Mouse (Mus musculus): ENCODE results near the gene Ipp. TPM values are rescaled to one million over a fixed set of nuclear protein-coding genes. Genes with fewer than 3 reads are reported as not detected.
A peak's percentile ranks its signal among the peaks of the same experiment; 100 is the strongest.

The Ipp gene
- polyA plus RNA-seq, 2 experiments, result 3.2 to 6.0 TPM

- peak overlapping the region; percentile 99 for H3K4me2 ChIP-seq (ENCODE audit: low read depth)
- peak; percentile 89 to 92 (median 91) for DNase-seq (ENCODE audit: low read depth in 3 of 3, low spot score in 3 of 3)
- H3K27ac ChIP-seq, result peak overlapping the region; percentile 95
- peaks cover 8 to 10% of the 10 kb centered on the region in 2 experiments; a peak in 3 of 4 replicates for H3K4me1 ChIP-seq (replicated peaks; ENCODE audit: control insufficient read depth in 2 of 2, insufficient read depth in 2 of 2, low read length in 1 of 2)
- H3K27me3 ChIP-seq (ENCODE audit: control insufficient read depth, insufficient read depth, low read length), result no peaks in the 10 kb centered on the region
- peaks cover 15% of the 10 kb centered on the region for H3K36me3 ChIP-seq (replicated peaks; ENCODE audit: control insufficient read depth, insufficient read depth, low read depth)
- ATAC-seq (ENCODE audit: insufficient read depth), result peak; percentile 93
- no peak for TF ChIP-seq CTCF (IDR thresholded peaks at IDR 0.05; ENCODE audit: low read depth)
- TF ChIP-seq EP300 (IDR thresholded peaks at IDR 0.05; ENCODE audit: low read depth), result no peak
- peak overlapping the region; percentile 95 for H3K9ac ChIP-seq (replicated peaks)
- H3K9me3 ChIP-seq (ENCODE audit: control insufficient read depth, low read length), result no peaks in the 10 kb centered on the region
- H3K4me3 ChIP-seq (ENCODE audit: insufficient read depth in 1 of 2, low read depth in 2 of 2, low read length in 2 of 2), result peak overlapping the region; percentile 65 to 97
- under 1% methylated on average over 28 of the region's 28 CpGs for WGBS (ENCODE audit: insufficient replicate concordance)
These were observed 49.4 kb downstream of the Ipp start for GRCm38 (mm10) chr4:116556561-116557305.

DNA sequence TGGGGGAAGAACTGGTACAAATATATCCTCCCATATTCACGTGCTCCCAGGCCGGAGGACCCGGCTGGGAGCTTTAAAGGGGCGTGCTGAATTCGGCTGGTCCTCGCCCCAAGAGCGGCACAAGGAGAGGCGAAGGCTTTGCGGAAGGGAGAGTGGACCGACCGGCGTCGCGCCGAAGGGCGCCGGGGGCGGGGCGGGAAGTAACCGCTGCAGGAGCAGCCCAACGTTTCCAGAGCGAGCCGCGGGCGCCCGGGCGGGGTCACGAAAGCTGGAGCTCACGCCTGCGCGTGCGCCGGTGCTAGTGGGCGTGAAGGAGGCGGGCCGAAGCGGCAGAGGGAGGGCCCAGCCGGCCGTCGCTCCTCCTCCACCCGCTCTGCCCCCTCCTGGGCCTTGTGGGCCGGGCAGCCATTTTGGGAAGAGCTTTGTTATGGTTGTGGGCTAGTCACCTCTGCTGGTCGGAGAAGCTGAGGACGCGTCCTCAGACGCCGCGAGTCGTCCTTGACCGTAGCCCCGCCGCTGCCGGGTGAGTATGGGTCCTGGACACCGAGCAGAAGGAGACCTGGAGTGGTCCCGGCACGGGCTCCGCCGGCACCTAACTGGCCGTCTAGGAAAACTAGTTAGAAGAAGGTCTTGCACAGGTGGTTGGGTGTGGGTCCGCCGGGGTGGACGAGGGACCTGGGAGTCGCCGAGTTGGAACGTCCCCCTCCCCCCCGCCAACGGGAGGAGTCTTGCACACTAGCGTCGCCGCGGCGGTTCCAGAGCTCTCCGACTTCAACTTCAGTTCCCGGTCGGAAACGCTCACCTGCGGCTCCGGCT, 50.2 kb downstream of the Ipp start, which contains the start of gene Gpbp1l1:
TSS of gene Gpbp1l1 (plus strand) at position 353 of the 816 bp plus-strand sequence.
- ATAC-seq (ENCODE audit: insufficient read depth) (peak; percentile 94), DNase-seq (ENCODE audit: low read depth in 3 of 3, low spot score in 3 of 3) (peak; percentile 90 to 92 (median 92))
- H3K36me3 ChIP-seq (replicated peaks; ENCODE audit: control insufficient read depth, insufficient read depth, low read depth), result peaks cover 14% of the 10 kb centered on the region
- TF ChIP-seq CTCF (IDR thresholded peaks at IDR 0.05; ENCODE audit: low read depth) (peak; percentile 63), EP300 (IDR thresholded peaks at IDR 0.05; ENCODE audit: low read depth) (no peak)
- H3K27ac ChIP-seq, result peak within 1 kb of the TSS; percentile 95
- peak within 1 kb of the TSS; percentile 95 for H3K9ac ChIP-seq (replicated peaks)
- peak within 1 kb of the TSS; percentile 65 to 97 for H3K4me3 ChIP-seq (ENCODE audit: insufficient read depth in 1 of 2, low read depth in 2 of 2, low read length in 2 of 2)
- H3K27me3 ChIP-seq (ENCODE audit: control insufficient read depth, insufficient read depth, low read length), result no peaks in the 10 kb centered on the region
- peak within 1 kb of the TSS; percentile 99 for H3K4me2 ChIP-seq (ENCODE audit: low read depth)
- under 1% methylated on average over 78 of the region's 78 CpGs for WGBS (ENCODE audit: insufficient replicate concordance)
- H3K9me3 ChIP-seq (ENCODE audit: control insufficient read depth, low read length), result no peaks in the 10 kb centered on the region
- peaks cover 8 to 10% of the 10 kb centered on the region in 2 experiments; a peak in 3 of 4 replicates for H3K4me1 ChIP-seq (replicated peaks; ENCODE audit: control insufficient read depth in 2 of 2, insufficient read depth in 2 of 2, low read length in 1 of 2)

GRCm38 (mm10) chr4:116558151-116558882, 51.0 kb downstream of the Ipp start:
- H3K4me3 ChIP-seq (ENCODE audit: insufficient read depth in 1 of 2, low read depth in 2 of 2, low read length in 2 of 2), result peak overlapping the region; percentile 65 to 80
- peak overlapping the region; percentile 95 for H3K4me2 ChIP-seq (ENCODE audit: low read depth)
- TF ChIP-seq CTCF (IDR thresholded peaks at IDR 0.05; ENCODE audit: low read depth) (no peak), EP300 (IDR thresholded peaks at IDR 0.05; ENCODE audit: low read depth) (no peak)
- H3K4me1 ChIP-seq (replicated peaks; ENCODE audit: control insufficient read depth in 2 of 2, insufficient read depth in 2 of 2, low read length in 1 of 2), result peaks cover 8 to 10% of the 10 kb centered on the region in 2 experiments; a peak in 3 of 4 replicates
- ATAC-seq (ENCODE audit: insufficient read depth), result no peak
- H3K27ac ChIP-seq, result peak overlapping the region; percentile 61
- WGBS (ENCODE audit: insufficient replicate concordance), result 2% methylated on average over 15 of the region's 15 CpGs
- H3K27me3 ChIP-seq (ENCODE audit: control insufficient read depth, insufficient read depth, low read length), result no peaks in the 10 kb centered on the region
- peaks cover 8% of the 10 kb centered on the region for H3K36me3 ChIP-seq (replicated peaks; ENCODE audit: control insufficient read depth, insufficient read depth, low read depth)
- peak in 2 of 3 experiments; percentile 17 to 37 for DNase-seq (ENCODE audit: low read depth in 3 of 3, low spot score in 3 of 3)
- H3K9ac ChIP-seq (replicated peaks), result peak overlapping the region; percentile 78
- no peaks in the 10 kb centered on the region for H3K9me3 ChIP-seq (ENCODE audit: control insufficient read depth, low read length)

Other genes with a start within 250 kb of the Ipp start
- 10.4 and 11.3 TPM in 2 replicates for gene Mast2, start 43.4 kb upstream of the Ipp start, polyA plus RNA-seq (2012; rRNA removed)
- gene Mast2, start 43.4 kb upstream of the Ipp start, polyA plus RNA-seq (2014; fragmentation: Nextera tagmentation; extraction: Ambion mirVana), result 7.3 and 9.2 TPM in 2 replicates
- gene Tmem69, start 48.4 kb downstream of the Ipp start, polyA plus RNA-seq (2012; rRNA removed), result 6.3 and 8.3 TPM in 2 replicates
- gene Tmem69, start 48.4 kb downstream of the Ipp start, polyA plus RNA-seq (2014; fragmentation: Nextera tagmentation; extraction: Ambion mirVana), result 29.1 and 30.4 TPM in 2 replicates
- gene Gpbp1l1, start 50.1 kb downstream of the Ipp start, polyA plus RNA-seq (2012; rRNA removed), result 12.7 and 17.3 TPM in 2 replicates
- gene Gpbp1l1, start 50.1 kb downstream of the Ipp start, polyA plus RNA-seq (2014; fragmentation: Nextera tagmentation; extraction: Ambion mirVana), result 17.0 and 18.4 TPM in 2 replicates
- 1.9 and 2.1 TPM in 2 replicates for gene Ccdc17, start 89.1 kb downstream of the Ipp start, polyA plus RNA-seq (2012; rRNA removed)
- 1.9 and 2.0 TPM in 2 replicates for gene Ccdc17, start 89.1 kb downstream of the Ipp start, polyA plus RNA-seq (2014; fragmentation: Nextera tagmentation; extraction: Ambion mirVana)
- gene Nasp, start 120.4 kb downstream of the Ipp start, polyA plus RNA-seq (2012; rRNA removed), result 19.2 and 38.1 TPM in 2 replicates
- 61.5 and 66.6 TPM in 2 replicates for gene Nasp, start 120.4 kb downstream of the Ipp start, polyA plus RNA-seq (2014; fragmentation: Nextera tagmentation; extraction: Ambion mirVana)
- 176 and 194 TPM in 2 replicates for gene Akr1a1, start 144.1 kb downstream of the Ipp start, polyA plus RNA-seq (2012; rRNA removed)
- gene Akr1a1, start 144.1 kb downstream of the Ipp start, polyA plus RNA-seq (2014; fragmentation: Nextera tagmentation; extraction: Ambion mirVana), result 275 and 295 TPM in 2 replicates
- gene Prdx1, start 178.0 kb downstream of the Ipp start, polyA plus RNA-seq (2012; rRNA removed), result 127 and 234 TPM in 2 replicates
- gene Prdx1, start 178.0 kb downstream of the Ipp start, polyA plus RNA-seq (2014; fragmentation: Nextera tagmentation; extraction: Ambion mirVana), result 862 and 916 TPM in 2 replicates
- gene Mmachc, start 200.9 kb downstream of the Ipp start, polyA plus RNA-seq (2012; rRNA removed), result 7.0 and 8.5 TPM in 2 replicates
- gene Mmachc, start 200.9 kb downstream of the Ipp start, polyA plus RNA-seq (2014; fragmentation: Nextera tagmentation; extraction: Ambion mirVana), result 4.1 and 5.9 TPM in 2 replicates
- gene Ccdc163, start 201.0 kb downstream of the Ipp start, polyA plus RNA-seq (2012; rRNA removed), result 12.6 and 16.0 TPM in 2 replicates
- 9.1 and 12.7 TPM in 2 replicates for gene Ccdc163, start 201.0 kb downstream of the Ipp start, polyA plus RNA-seq (2014; fragmentation: Nextera tagmentation; extraction: Ambion mirVana)
- 1.3 and 1.6 TPM in 2 replicates for gene Tesk2, start 213.4 kb downstream of the Ipp start, polyA plus RNA-seq (2012; rRNA removed)
- 3.2 and 3.4 TPM in 2 replicates for gene Tesk2, start 213.4 kb downstream of the Ipp start, polyA plus RNA-seq (2014; fragmentation: Nextera tagmentation; extraction: Ambion mirVana)